Mouse (Mus musculus) G1E (cell line): ENCODE data around the gene Uevld.

Experiments used
- CTCF ChIP-seq: IDR thresholded peaks from 2 replicates; pipeline ENCODE4 v1.5.1; 2012; ENCODE audit warnings: low read depth, low read length, inconsistent platforms, mixed read lengths
- GATA1 ChIP-seq: IDR thresholded peaks from 2 replicates; pipeline ENCODE4 v1.6.1; 2012; ENCODE audit warnings: borderline replicate concordance, low read length, inconsistent platforms, mixed read lengths
- GATA2 ChIP-seq: IDR thresholded peaks from 2 replicates; pipeline ENCODE4 v1.6.1; 2012; ENCODE audit warnings: low read depth, low read length, inconsistent platforms, borderline replicate concordance
- POLR2AphosphoS5 ChIP-seq: IDR thresholded peaks from 2 replicates; pipeline ENCODE4 v1.6.1; 2012; ENCODE audit warnings: low read depth, low read length, inconsistent platforms; ENCODE audit not compliant: insufficient replicate concordance
- TAL1 ChIP-seq: conservative IDR thresholded peaks from 2 replicates; pipeline ENCODE4 v1.6.1; 2012; ENCODE audit warnings: low read depth, low read length, inconsistent platforms, mixed read lengths

DNA sequence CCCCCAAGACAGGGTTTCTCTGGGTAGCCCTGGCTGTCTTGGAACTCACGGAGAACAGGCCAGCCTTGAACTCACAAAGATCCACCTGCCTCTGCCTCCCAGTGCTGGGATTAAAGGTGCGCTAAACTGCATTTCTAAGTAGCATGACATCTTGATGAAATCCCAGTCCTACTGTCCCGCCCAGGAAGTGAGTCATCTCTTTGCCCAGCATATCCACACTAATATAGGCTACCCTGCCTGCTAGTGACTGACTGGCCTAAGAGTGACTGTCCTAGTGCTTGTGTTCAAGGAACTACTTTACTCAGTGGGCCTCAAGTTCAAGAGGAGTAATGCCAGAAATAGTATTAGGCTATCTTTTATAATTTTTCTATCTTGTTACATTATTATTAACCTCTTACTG lies 42.0 kb downstream of the Uevld start:
- TF ChIP-seq CTCF: no peak
- TF ChIP-seq GATA1: no peak
- TF ChIP-seq TAL1: no peak
- TF ChIP-seq POLR2AphosphoS5: no peak
- TF ChIP-seq GATA2: no peak
